Mouse (Mus musculus) neural tube, embryonic 11.5 days (tissue): ENCODE measurements at regions not wholly inside any gene's neighbourhood (a gene's known extent, or its start where the extent isn't known, plus 50 kb on each side); places are given as distances from the start of the nearest gene placed in this dataset.
A peak's percentile ranks its signal among the peaks of the same experiment; 100 is the strongest.

Experiments
- ATAC-seq: fragments of 200-750 bp; cut with Nextera tagmentation; 2 replicates; pipeline ENCODE4 v1.8.0; 2017; ENCODE audit warnings: moderate number of reproducible peaks, mild to moderate bottlenecking, moderate TSS enrichment, moderate library complexity; ENCODE audit not compliant: insufficient read depth, low FRiP score, low TSS enrichment
- DNase-seq: peaks from one replicate; pipeline ENCODE4 v3.0.0-alpha.2; 2015; ENCODE audit warnings: low spot score
- H3K27ac ChIP-seq: fragments of 300-500 bp; sonication (generic); 2 replicates; pipeline ENCODE4 v1.5.1; 2014; ENCODE audit warnings: low read depth, mild to moderate bottlenecking, low read length
- H3K27me3 ChIP-seq: fragments of 300-500 bp; sonication (generic); 2 replicates; pipeline ENCODE4 v1.6.1; 2014; ENCODE audit warnings: mild to moderate bottlenecking, low read length, mixed read lengths; ENCODE audit not compliant: control insufficient read depth, insufficient read depth
- H3K36me3 ChIP-seq: fragments of 300-500 bp; sonication (generic); 2 replicates; pipeline ENCODE4 v1.6.1; 2014; ENCODE audit warnings: mild to moderate bottlenecking, low read length, moderate library complexity, mixed read lengths; ENCODE audit not compliant: control insufficient read depth, insufficient read depth
- H3K4me1 ChIP-seq: fragments of 300-500 bp; sonication (generic); 2 replicates; pipeline ENCODE4 v1.6.1; 2014; ENCODE audit warnings: low read length, mixed read lengths; ENCODE audit not compliant: control insufficient read depth, insufficient read depth
- H3K4me2 ChIP-seq: fragments of 300-500 bp; sonication (generic); 2 replicates; pipeline ENCODE4 v1.6.1; 2014; ENCODE audit warnings: low read depth, mild to moderate bottlenecking, moderate library complexity
- H3K4me3 ChIP-seq: fragments of 300-500 bp; sonication (generic); 2 replicates; pipeline ENCODE4 v1.5.1; 2014; ENCODE audit warnings: low read depth, low read length
- H3K9ac ChIP-seq: fragments of 300-500 bp; sonication (generic); 2 replicates; pipeline ENCODE4 v1.6.1; 2014; ENCODE audit warnings: mild to moderate bottlenecking, low read length
- H3K9me3 ChIP-seq: fragments of 300-500 bp; sonication (generic); 2 replicates; pipeline ENCODE4 v1.6.1; 2016; ENCODE audit warnings: low read length; ENCODE audit not compliant: control insufficient read depth
- WGBS: fragments of 180-500 bp; shearing (Covaris S2); extraction: QIAGEN DNeasy Blood & Tissue Kit; methylation state at CpG from one replicate; pipeline ENCODE4 v1.1.7; 2014; 5-methylcytosine and 5-hydroxymethylcytosine counted together

- Histone ChIP-seq H3K4me1 (no peaks in the 10 kb centered on the region), H3K36me3 (no peaks in the 10 kb centered on the region), H3K27ac (no peak overlapping the region), H3K4me3 (no peak overlapping the region), H3K9ac (no peak overlapping the region), H3K9me3 (no peaks in the 10 kb centered on the region), H3K4me2 (no peak overlapping the region), H3K27me3 (no peaks in the 10 kb centered on the region)
- DNase-seq (no peak), ATAC-seq (no peak)
- WGBS = 77% methylated on average over 1 of the region's 1 CpGs
These were observed 232.0 kb downstream of the Wdr72 start for GRCm38 (mm10) chr9:74342176-74342575.

- Histone ChIP-seq H3K9me3 (no peaks in the 10 kb centered on the region), H3K36me3 (no peaks in the 10 kb centered on the region), H3K27me3 (no peaks in the 10 kb centered on the region), H3K9ac (no peak overlapping the region), H3K4me3 (no peak overlapping the region), H3K4me2 (no peak overlapping the region), H3K27ac (no peak overlapping the region), H3K4me1 (no peaks in the 10 kb centered on the region)
- ATAC-seq (no peak), DNase-seq (no peak)
- WGBS = 72% methylated on average over 7 of the region's 7 CpGs
These were observed 234.9 kb downstream of the Wdr72 start for GRCm38 (mm10) chr9:74345027-74345426.

DNA sequence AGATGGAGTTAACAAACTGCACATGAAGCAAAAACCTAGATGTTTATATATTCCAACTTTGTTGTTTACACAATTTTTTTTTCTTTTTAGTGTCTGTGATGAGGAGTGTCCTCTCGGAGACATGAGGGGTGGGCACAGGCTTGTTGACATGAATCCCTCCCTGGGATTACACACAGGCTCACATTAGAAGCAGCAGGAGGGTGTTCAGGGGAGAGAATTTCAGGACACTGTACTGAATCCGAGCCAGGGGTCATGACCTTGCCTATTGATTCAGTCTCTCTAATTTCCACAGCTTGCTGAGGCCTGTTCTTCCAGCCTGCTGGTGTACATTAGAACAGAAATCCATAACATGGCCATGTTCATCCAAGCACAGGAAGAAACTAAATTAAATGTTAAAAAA is 238.6 kb downstream of the Wdr72 start:
- DNase-seq (peak; percentile 24), ATAC-seq (no peak)
- no peak overlapping the region for H3K4me3 ChIP-seq
- no peak overlapping the region for H3K9ac ChIP-seq
- no peaks in the 10 kb centered on the region for H3K36me3 ChIP-seq
- no peak overlapping the region for H3K27ac ChIP-seq
- H3K27me3 ChIP-seq = no peaks in the 10 kb centered on the region
- whole genome bisulfite sequencing = 23% methylated on average over 2 of the region's 2 CpGs
- no peaks in the 10 kb centered on the region for H3K9me3 ChIP-seq
- H3K4me2 ChIP-seq = no peak overlapping the region
- no peaks in the 10 kb centered on the region for H3K4me1 ChIP-seq

- ATAC-seq = no peak
- no peak overlapping the region for H3K4me2 ChIP-seq
- no peaks in the 10 kb centered on the region for H3K9me3 ChIP-seq
- H3K9ac ChIP-seq = no peak overlapping the region
- no peaks in the 10 kb centered on the region for H3K4me1 ChIP-seq
- no peak overlapping the region for H3K4me3 ChIP-seq
- no peaks in the 10 kb centered on the region for H3K36me3 ChIP-seq
- no peaks in the 10 kb centered on the region for H3K27me3 ChIP-seq
- DNase-seq = no peak
- no peak overlapping the region for H3K27ac ChIP-seq
- 17% methylated on average over 3 of the region's 3 CpGs for WGBS
These were observed 255.8 kb downstream of the Wdr72 start for GRCm38 (mm10) chr9:74365930-74366438.

DNA sequence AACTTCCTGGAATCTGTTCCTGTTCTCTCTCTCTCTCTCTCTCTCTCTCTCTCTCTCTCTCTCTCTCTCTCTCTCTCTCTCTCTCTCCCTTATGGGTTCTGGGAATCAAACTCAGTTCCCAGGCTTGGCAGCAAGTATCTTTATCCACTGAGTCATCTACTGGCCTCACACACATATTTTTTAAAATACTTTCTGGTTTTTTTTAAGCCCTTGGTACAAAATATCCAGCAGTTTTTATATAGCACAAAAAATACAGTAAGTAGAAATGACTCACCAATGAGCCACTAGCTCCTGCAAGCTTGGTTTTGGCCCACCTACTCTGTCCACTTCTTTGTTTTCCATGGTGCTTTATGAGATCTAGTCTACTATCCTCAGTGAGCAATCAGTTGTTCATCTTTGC is 266.0 kb downstream of the Wdr72 start:
- DNase-seq (no peak), ATAC-seq (no peak)
- Histone ChIP-seq H3K27ac (no peak overlapping the region), H3K4me2 (no peak overlapping the region), H3K4me3 (no peak overlapping the region), H3K4me1 (no peaks in the 10 kb centered on the region), H3K36me3 (no peaks in the 10 kb centered on the region), H3K9ac (no peak overlapping the region), H3K27me3 (no peaks in the 10 kb centered on the region), H3K9me3 (no peaks in the 10 kb centered on the region)

DNA sequence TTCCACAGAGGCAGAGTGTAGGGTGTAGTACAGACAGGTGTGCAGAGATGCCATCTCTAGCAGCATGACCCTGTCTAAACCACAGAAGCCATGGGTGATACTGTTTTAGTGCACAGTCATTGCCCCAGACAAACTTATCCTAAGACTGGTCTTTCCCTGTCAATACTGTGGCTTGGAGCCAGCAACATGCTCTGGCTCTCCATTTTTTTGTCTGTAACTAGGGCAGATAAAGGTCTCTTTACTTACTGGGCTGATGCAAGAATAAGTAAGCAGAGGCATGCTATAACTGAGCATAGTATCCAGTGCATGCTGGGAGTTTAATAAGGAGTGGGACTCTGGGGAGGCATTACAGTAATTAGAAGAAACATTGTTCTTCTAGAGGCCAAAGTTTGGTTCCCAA is 267.0 kb downstream of the Wdr72 start:
- no peak overlapping the region for H3K4me3 ChIP-seq
- no peak for ATAC-seq
- no peaks in the 10 kb centered on the region for H3K9me3 ChIP-seq

DNA sequence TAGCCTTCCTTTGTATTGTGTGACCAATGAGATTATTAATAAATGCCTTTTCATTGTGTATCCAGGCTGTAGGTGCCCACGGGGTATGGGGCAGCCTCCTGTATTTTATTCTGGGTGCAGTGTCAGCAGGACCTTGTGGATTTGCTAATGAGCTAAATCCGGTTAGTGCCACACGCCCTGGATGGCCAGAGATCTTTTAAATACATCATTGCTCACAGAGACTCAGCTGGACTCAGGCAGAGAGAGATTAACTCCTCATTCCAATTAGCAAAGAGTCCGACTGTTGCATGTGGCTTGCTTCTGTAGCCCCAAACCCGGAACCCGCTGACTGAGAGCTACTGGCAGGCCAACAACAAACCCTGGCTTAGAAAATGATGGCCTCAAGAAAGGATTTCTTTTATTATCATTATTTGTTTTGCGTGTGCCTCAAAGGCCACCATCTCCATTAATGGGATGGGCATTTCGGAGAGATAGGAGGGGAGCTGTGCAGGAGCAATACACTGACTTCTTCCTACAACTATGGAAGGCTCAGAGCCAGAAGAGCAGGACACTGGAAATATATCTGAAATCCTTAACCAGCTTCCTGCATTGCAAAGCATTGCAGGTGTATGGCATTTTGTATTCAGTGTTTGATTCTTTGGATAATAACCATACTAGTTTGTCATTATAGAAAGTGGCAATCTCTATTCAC is 274.2 kb downstream of the Wdr72 start:
- no peaks in the 10 kb centered on the region for H3K9me3 ChIP-seq
- no peaks in the 10 kb centered on the region for H3K36me3 ChIP-seq
- H3K4me1 ChIP-seq = no peaks in the 10 kb centered on the region
- H3K4me2 ChIP-seq = no peak overlapping the region
- DNase-seq (peak; percentile 13), ATAC-seq (no peak)
- no peaks in the 10 kb centered on the region for H3K27me3 ChIP-seq
- no peak overlapping the region for H3K27ac ChIP-seq
- H3K9ac ChIP-seq = no peak overlapping the region
- 78% methylated on average over 8 of the region's 8 CpGs for WGBS
- no peak overlapping the region for H3K4me3 ChIP-seq

More for the DNA sequence above, 267.0 kb downstream of the Wdr72 start:
- Histone ChIP-seq H3K27me3 (no peaks in the 10 kb centered on the region), H3K9ac (no peak overlapping the region), H3K36me3 (no peaks in the 10 kb centered on the region), H3K27ac (no peak overlapping the region), H3K4me1 (no peaks in the 10 kb centered on the region), H3K4me2 (no peak overlapping the region)
- no peak for DNase-seq

- H3K9me3 ChIP-seq = no peaks in the 10 kb centered on the region
- no peak for ATAC-seq
- H3K4me2 ChIP-seq = no peak overlapping the region
- 89% methylated on average over 2 of the region's 2 CpGs for WGBS
- DNase-seq = no peak
- H3K27ac ChIP-seq = no peak overlapping the region
- no peaks in the 10 kb centered on the region for H3K4me1 ChIP-seq
- no peak overlapping the region for H3K4me3 ChIP-seq
- no peak overlapping the region for H3K9ac ChIP-seq
- H3K27me3 ChIP-seq = no peaks in the 10 kb centered on the region
- no peaks in the 10 kb centered on the region for H3K36me3 ChIP-seq
These were observed 315.4 kb downstream of the Wdr72 start for GRCm38 (mm10) chr9:74425594-74425993.

- no peaks in the 10 kb centered on the region for H3K9me3 ChIP-seq
- no peaks in the 10 kb centered on the region for H3K36me3 ChIP-seq
- H3K4me2 ChIP-seq = no peak overlapping the region
- no peak overlapping the region for H3K4me3 ChIP-seq
- no peak overlapping the region for H3K27ac ChIP-seq
- ATAC-seq (no peak), DNase-seq (no peak)
- H3K27me3 ChIP-seq = no peaks in the 10 kb centered on the region
- no peaks in the 10 kb centered on the region for H3K4me1 ChIP-seq
- no peak overlapping the region for H3K9ac ChIP-seq
- 79% methylated on average over 5 of the region's 5 CpGs for WGBS
These were observed 339.8 kb downstream of the Wdr72 start for GRCm38 (mm10) chr9:74449981-74450380.
